Mouse (Mus musculus) urinary bladder, postnatal 36 days (tissue): Measurements from ENCODE around the gene Mitf.

Experiments
- DNase-seq, 2 experiments: peaks; one replicate each; pipeline ENCODE4 v3.0.0; 2022; ENCODE audit warnings: low spot score in 2 of 2, mixed read lengths in 1 of 2

Mitf gene

DNA sequence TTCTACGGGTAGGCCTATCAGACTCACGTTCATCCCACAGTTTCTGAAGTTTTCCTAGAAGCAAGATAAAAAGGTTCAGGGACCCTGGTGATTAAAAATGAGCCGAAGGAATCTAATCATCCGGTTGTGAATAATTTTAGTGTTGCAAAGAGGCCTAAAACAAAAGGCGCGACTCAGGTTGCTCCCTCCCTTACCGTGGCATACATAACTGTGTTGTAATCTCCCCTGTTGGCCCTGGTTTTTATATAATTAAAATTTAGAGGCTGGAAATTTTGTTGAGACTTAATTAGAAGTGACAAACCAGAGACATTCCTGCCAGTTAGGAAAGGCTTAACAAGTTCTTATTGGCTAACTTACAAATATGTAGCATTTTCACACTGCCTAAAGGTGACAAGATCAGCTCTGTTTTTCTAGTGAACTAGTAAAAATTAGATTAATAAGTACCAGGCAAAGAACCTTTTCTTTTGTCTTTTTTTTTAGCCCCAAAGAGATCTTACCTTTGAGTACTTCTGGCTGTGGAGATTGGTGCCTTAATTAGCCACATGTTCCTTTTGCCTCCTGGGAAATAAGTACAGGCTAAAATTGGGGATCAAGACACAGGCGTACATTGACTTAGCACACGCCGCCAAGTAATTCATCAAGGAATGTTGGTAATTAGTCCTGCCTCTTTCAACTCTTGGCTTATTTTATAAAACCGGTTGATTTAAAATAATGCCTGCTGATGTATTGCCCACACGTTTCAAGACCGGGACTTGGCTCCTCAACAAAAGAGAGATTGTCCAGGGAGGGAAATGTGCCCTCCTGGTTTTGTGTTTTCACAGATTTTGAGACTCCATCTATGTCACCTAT is 143.4 kb downstream of the Mitf start:
- DNase-seq = no peak

DNA sequence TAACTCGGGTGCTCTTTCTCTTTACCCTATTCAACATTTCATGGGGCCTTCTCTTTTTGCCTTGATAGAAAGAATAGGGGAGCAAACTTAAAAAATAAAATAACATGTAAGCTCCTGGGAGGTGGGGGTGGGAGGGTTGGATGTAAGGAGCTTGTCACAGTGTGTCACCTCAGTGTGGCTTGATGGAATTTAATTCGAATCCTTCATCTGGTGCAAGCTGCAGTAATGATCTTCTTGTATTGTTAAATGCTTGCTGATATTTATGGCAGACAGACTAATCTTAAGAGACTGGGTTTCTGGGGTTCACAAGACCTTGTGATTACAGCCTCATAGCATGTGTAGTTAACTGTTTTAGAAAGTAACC is 144.0 kb downstream of the Mitf start:
- no peak for DNase-seq

DNA sequence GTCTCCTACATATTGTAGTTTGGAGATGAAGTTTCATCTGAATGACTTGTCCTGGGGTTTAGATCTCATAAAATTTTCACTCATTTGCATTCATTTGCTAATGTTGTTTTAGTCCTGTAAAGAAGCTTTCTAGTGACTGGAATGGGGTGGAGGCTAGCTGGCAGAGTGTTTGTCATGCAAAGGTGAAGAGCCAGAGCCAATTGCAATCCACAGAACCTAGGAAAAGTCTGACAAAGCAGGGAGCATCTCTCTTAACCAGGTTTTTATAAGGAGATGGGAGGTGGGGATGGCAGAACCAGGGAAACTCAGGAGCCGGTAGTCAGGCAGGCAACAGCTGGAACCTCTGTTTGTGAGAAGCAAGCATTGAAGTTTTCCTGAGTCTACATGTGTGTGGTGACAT is 144.9 kb downstream of the Mitf start:
- no peak for DNase-seq

DNA sequence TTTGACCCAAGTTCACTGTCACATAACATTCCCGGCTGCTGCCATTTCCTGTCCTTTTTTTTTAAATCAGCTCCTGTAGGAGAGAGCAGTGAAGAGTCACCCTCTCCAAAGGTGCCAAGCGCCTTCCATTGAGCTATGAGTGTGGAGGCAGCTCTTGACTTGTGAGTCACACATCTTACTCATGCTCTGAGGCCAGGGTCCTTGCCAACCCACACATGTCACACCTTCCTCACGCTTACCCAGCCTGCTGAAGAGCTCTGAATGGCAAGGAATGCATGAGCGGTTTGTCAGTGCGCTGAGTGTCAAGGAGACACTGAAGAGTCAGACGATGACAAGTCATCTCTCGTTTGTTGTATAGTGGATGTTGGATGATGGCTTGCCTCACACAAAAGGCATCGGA is 146.0 kb downstream of the Mitf start:
- no peak for DNase-seq

DNA sequence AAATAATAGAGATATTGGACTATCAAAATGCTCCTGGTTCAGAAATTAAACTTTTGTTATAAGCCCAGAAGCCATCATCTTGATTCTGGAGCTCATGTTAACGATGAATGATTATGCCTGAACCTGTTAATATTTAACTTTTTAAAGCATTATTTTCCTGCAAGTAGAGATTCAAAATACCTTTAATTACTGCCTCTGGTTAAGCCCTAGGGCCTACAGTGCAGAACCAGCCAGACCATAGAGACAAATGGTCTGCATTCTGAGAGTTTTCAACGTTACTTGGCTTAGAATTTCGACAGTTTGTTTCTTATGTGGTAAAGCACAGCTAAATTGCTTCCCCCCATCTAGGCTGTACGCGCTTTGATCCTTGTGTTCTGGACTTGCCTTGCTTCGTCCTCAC is 149.3 kb downstream of the Mitf start:
- DNase-seq = no peak

DNA sequence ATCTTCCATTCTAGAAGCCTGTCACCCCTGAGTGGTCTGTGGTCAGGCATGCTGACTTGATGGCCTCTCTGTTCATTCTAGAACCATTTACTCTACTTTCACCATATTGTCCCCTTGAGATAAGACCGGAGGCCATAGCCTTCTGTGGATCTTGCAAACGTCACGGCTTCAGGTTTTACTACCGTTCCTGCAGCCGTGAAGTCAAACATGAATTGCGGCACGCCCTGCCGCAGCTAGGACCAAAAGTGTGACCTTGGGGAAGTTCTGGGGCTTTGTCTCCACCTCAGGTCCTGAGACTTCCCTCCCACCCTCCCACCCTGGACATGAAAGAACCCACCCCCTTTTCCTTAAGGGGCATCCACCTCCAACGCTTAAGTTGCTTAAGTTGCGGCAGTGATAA is 149.8 kb downstream of the Mitf start:
- no peak for DNase-seq

DNA sequence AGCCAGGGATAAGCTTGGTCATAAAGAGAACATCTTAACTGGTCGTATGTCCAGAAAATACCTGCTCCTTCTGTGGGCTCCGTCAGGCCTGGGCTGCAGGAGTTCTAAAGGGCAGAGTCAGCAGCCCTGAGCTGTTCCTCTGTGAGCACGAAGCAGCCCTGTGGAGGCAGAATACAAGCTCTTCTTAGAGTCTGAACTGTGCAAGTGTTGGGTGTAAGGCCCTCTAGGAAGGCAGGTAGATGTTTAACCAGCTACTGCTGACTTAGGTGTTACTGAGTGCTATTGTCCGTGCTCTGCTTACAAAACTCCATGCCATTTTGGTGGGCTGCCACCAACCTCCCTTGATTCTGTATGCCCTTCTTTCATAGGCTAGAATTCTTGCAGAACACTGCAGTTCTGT is 151.4 kb downstream of the Mitf start:
- DNase-seq = no peak

DNA sequence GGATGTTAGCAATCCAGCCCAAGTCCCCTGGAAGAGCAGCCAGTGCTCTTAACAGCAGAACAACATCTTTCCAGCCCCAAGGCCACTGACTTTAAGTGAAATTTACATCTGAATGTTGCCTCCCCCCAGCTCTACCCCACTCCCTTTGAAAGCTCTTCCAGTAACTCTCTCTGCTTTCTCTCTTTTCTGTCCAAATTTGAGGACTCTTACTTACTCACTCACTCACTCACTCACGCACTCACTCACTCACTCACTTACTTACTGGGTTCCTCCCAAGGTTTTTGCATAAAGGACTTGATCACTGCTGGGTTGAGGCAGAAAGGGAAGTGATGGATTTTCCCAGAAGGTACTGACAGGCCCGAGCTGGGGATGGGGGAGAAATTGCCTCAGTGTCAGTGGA is 154.9 kb downstream of the Mitf start:
- DNase-seq = no peak

DNA sequence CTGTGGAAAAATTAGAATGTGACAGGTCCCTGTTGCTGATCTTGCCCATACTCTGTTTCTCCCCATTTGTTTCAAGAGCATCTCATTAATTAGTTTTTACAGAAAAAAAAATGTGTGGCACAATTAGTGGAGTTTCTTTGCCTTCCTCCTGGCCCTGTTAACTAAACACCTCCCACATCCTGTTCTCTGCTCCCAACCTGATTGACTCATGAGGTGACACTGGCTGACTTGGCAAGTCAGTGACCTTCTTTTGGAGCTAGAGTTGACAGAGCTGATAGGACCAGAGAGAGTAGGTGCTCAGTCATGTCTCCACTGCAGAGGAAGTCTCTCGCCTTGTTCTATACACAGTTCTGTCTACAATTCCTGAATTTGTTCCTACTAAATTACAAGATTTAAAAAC is 155.5 kb downstream of the Mitf start:
- no peak for DNase-seq

DNA sequence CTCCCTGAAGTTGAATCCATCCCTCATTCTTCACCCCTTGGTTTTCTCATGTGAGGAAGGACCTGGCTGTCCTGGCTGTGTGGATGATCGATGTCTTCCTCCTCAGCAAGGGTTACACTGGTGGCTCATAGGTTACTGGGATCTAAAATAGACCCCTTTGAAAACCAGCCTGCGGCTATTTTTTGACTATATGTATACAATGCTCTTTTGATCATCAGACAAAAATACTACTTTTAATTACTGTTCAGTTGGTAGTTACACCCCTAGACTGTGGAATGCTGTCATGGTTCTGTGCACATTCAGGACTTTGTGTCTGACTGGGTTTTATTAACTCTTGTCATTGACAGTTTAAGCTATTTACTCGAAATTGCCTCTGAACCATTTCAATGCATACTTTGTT is 157.9 kb downstream of the Mitf start:
- DNase-seq = no peak

DNA sequence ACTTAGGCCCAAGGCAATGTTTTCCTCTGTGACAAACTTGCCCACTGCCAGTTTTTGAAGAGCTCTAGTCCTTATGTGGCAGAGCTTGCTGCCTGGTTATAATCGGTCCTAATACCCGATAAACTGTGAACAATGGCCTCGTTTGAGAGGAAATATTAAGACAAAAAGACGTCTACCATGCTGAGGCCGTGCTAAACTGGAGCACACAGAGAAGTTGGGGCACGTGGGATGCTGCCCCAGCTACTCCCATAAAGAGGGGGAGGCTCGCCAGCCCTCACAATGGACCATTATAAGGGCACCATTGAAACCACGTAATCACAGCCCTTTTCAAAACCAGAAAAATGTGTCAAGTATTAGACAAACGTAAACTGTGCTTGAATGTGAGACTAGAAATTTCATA is 174.8 kb downstream of the Mitf start:
- DNase-seq = no peak

DNA sequence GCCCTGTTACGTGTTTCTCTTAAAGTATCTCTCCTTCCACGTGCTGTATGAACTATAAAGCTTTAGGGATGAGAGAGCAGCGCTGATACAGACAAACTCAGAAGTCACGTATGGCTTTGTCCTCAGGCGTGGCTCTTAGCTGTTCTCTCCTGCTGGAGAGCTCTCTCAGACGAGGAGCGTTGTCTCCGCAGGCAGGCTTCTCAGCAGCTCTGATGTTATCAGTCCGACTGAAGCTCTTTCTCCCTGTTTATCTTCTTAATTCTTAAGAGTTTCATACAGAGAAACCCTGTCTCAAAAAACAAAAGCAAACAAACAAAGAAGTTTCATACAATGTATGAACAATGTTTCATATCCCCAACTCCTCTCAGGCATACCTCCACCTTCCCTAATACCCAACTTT is 178.8 kb downstream of the Mitf start:
- no peak for DNase-seq

DNA sequence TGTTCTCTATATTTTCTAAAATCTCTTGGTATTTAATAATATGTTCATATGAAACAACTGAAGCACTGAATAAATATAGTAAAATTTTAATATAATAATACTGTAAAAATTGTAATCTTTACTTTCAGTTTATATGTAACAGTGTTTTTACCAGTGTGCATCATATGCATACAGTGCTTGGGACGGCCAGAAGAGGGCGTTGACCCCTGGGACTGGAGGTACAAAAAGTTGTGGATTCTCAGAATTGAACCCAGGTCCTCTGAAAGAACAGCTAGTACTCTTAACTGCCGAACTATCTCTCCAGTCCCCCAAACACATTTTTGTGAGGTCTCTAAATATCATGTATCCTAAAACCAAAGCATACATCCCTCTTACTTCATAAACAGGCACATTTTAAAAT is 179.6 kb downstream of the Mitf start:
- DNase-seq = no peak

DNA sequence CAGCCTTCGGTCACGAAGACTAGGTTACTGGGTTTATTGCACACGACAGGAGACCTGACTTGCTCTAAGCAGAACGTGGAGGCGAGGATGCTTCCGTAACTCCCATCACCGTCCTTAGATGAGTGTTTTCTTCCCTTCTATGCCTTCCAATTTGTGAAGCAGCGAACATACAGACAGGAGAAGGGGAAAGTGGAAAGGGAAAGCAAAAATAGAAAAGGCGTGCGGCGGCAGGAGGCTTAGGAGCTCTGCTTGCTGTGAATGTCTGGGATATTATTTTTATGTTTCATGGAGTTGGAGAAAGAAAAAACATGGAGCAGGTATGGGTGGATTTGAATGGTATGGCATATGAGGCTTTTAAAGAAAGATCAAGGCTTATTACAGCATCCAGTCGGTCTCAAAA is 186.7 kb downstream of the Mitf start:
- no peak for DNase-seq

DNA sequence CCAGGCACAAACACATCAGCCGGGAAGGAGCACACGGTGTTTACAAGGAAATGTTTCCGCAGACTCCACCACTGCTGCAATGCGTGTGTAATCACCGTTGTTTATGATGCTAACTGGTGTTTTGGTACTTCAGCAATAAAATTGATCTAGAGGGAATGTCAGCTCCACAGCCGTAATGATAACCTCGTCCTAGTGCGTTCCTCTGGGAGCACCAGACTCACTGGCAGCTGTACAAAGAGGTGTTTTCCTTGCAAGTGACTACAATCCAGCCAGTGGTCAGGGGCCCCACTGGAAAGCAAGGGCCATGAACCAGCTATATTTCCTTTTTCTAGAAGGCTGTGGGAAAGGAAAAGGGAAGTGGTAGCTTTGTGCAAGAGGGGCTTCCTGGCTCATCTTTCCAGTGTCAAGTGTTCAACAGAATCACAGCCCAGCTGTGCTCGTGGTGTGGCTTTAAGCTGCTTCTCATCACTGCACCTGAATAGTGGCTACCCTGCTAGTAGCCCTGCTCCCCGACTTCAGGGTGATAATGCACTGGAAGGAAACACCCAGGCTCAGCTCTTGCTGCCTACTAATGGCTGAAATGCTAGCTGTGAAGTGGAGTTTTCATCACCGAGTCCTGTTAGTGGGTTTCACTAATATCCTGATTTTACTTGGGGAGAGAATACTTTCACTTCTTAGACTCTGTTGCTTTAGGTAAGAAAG is 188.9 kb downstream of the Mitf start:
- DNase-seq = no peak

DNA sequence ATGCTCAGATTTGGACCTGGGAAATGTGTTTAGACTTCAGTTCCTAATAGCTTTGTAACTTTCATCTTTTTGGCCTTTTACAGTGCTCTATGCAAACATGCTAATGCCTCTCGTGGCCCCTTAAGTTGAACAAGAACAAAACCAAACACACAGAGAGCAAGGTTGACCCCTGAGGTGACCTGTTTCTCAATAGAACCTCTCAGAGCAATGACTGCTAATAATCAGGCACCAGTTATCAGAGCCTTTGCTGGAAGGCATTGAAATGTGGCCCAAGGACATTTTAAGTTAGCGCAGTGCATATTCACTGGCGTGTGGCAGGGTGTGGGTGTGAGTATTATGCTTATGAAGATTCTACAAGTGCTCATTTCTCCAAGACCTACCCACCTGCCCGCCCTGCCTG is 194.7 kb downstream of the Mitf start:
- DNase-seq = no peak

DNA sequence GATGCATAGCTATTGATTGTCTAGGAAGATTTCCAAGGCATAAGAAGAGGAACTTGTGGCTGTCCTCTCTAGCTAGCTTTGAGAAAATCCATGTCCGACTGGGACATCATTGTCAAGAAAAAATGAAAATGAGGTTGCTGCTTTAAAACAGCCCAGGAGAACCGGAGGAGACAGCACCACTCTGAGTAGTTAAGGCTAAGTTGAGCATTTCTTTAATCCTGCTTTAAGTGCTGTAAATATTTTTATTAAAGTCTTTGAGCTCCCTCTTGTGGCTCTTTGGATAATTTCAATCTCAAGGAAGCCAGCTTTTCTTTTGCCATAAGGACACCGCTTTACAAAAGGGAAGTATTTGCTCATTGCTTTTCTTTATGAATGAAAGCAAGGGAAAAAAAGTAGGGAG is 196.3 kb downstream of the Mitf start:
- DNase-seq = no peak

DNA sequence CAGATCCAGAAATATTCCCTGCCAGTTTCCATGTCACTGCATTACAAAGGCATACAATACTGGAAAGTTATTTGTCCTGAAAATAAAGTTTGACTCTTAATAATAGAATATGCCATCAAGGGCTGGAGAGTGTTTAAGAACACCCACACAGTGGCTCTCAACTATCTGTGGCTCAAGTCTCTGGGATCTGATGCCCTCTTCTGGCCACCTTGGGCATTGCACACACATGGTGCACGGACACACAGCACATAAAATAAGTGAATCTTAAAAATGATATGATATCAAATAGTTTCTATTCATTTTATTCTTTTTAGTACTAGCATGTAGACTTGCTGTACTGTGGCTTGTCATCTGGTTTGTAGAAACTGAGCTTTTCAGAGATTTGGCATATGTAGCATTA is 198.7 kb downstream of the Mitf start:
- DNase-seq = no peak

DNA sequence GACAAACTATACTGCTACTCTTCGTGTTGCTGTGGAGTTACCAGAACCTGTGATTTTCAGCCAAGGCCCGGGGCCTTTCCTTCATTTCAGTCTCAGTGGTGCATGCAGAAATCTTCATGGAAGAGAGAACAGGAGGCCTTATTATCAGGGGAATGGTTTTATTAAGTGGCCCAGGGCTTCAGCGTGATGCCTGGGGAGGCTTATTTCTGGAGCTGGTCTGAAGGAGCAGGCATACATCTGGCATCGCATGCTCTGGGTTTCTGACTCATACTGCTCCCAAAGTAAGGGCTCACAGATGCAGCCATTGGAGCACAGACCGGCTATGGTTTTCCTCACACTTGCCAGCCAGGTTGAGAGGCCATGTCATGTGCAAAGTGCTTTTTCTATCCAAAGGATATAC is 208.2 kb downstream of the Mitf start:
- no peak for DNase-seq

DNA sequence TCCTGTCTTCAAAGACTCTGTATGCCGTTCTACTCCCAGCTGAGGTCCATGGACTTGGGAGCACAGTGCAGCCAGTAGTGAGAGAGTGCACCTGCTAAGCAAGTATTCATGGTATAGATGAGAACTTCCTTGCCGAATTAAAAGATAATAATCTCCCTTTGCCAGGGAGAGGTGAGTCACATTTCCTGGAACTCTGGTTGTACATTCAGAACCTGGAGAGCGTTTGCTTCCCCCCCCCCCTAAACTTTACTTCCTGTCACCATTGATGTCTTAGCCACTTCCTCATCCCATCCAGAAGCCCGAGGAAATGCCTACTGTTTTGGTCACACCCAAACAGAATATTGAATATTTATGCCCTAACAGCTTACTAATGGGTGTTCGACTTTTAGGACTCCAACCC is 209.0 kb downstream of the Mitf start:
- no peak for DNase-seq

DNA sequence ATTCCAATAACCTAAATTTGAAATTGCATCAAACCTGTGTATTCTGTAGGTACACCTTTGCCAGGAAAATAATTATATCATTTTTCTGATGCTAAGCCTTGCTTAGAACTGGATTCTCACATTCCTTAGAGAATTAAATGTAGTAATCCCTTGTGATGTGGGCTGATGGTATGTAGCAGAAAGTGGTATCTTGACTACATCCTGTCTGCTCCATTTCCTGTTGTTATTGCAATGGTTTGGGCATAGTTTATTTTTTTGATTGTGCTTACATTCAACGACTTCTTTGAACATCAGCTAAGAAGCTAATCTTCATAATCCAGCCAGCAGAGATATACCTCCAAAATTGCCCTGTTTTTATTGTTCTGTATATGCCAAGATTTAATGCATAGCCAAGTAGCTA is 217.0 kb downstream of the Mitf start:
- no peak for DNase-seq

DNA sequence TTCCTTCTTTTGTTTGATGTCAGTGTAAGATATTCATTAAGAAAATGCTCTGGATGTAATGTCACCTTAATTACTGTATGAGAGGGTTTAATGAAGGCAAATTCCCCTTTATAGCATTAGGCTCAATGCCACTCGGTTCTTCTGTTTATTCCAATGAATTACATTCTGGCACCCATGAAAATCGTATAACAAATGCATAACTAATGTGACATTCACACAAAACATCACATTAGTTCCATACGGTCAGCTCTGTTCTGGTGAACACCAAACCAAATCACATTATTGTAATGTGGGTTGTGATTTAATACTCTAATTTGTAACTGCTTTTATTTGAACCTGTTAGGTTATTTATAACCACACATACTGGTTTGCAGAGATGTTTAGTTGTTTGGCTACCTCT is 231.7 kb downstream of the Mitf start:
- no peak for DNase-seq

DNA sequence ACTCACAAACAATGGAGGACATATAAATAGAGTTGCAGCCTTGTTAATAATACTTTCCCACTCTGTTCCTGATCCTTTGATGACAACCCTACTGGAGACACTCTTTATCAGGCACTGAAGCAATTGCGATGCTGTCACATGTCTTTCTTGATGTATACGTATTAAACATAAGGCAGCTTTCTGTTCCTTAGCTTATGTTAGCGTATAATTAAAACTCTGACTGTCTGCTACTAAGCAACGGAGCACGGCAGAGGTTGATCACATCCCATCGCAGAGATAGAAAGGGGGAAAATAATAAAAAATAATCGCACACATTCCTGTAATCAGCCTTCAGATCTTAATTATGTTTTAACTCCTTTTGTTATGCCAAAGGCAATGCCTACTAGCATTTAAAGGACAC is 234.9 kb downstream of the Mitf start:
- no peak for DNase-seq
